Mouse (Mus musculus) cerebellum, adult 9-10 months (tissue): ENCODE results near the gene Pdlim4.
"Not testable (repeated sequence)": the region's sequence is repeated elsewhere in the genome, so short reads cannot be mapped to it uniquely, and the experiment has no call there.

Experiments
- DNase-seq: peaks from one replicate; pipeline ENCODE4 v3.0.0; 2022

Gene Pdlim4

DNA sequence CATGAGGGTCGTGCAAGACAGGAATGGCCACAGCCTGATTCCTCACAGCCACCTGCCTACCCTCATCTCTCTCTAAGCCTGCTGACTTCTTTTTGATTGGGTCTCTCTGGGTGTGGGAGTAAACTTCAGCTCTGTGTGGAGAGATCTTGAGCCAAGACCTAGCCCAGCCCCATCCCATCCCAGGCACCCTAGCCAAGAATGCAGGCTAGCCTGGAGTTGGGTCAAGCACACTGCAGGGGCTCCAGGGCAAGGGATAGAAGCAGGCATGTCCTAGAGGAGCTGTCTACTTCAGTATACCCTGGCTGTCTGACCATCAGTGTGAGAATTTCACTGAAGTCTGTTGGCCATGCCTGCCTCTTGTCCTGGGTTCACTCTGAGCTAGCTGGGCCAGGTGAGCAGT is 9.3 kb downstream of the Pdlim4 start:
- no peak for DNase-seq

DNA sequence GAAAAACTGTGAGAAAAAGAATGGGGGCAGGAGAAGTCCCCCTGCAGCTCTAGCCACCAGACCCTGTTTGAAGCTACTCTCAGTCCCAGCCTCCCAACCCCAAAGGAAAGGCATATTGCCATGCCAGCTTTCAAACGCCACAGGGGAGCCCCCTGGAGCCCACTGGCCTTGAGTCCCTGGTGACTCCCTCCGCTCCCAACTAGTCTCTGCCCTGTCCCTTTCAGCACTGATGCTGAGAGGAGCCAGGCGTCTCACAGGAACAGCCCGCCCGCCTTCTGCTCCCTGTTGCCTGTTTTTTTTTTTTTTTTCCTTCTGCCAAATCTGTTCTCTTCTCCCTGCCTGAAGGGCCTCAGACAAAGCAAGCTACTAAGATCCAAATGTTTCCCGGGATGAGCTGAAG is 10.2 kb downstream of the Pdlim4 start:
- peak; percentile 65 for DNase-seq

DNA sequence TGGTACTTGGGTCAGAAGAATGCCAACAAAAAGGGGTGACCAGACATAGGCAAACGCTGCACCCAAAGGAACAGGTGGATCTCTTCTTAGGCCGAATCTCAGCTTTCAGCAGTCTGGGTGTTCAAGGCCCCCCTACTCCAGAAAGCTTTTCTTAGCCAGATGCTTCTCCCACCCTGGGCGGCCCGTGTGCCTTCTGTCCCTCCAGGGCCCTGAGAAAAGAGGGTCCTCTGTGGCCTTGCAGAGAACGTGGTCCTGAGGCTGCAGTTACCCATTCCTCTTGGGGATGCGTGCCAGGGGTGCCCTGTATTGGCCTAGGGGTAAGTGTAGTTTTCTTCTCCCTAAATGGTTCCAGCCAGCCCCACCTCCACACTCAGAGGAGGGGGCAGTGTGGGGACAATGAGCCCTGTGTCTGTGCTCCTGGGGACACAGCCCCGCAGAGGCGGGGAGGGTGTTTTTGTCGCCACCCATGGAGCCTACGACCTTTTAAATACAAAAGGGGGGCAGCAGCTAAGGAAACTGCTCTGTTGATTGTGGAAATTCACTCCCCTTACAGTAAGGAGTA is 10.7 kb downstream of the Pdlim4 start:
- no peak for DNase-seq

DNA sequence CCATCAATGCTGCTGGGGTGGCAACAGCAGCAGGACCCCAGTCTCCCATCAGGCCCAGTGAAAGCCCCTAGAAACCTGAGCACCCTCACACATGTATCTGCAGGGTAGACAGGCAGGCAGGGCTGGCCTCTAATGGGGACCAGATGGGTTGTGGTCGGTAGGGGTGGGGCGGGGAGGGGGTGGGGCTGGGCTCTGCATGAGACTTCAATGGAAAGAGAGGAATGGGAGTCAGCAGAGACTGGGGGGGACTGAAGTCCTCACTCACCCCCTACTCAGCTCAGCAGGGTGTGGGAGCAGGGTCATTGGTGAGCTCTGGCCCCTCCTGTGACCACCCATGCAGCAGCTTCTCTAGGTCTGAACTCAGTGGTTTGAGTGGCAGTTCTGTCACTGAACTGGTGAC is 11.4 kb downstream of the Pdlim4 start:
- DNase-seq = no peak

DNA sequence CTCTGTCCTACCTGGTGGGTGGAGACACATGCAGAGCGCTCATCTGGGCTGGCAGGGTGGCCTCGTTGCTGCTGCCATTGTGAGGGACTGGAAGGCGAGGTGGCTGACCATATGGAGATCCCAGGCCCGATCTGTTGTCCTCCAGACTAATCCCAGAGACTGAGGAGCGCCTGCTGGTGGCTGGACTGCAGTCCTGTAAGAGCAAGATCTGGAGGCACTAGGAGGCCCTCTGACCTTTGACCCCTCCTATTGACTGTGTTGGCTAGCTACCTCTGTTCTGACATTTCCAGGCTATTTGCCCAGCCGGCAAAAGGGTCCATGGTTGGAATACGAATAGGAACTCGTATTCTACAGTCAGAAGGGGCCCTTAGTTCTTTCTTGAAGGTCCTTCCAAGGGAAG is 12.7 kb downstream of the Pdlim4 start:
- peak; percentile 60 for DNase-seq

DNA sequence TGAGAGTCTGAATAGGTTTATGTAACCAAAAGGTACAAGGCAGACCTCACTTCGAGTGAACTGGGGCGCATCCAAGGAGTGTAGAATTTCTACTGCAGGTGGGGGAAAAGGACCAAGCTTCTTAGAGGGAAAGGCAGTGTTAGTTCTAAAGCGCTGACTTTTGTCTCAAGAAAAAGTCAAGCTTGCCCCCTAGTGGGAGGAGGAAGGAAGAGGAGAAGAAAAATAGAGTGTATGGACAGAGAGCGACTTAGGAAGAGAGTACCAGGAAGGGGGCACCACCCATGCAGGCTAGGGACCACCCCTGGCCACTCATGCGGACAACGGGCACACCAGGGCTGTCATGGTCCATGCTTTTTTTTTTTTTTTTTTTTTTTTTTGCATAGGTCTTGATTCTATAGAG is 14.6 kb downstream of the Pdlim4 start:
- DNase-seq = peak; percentile 85

DNA sequence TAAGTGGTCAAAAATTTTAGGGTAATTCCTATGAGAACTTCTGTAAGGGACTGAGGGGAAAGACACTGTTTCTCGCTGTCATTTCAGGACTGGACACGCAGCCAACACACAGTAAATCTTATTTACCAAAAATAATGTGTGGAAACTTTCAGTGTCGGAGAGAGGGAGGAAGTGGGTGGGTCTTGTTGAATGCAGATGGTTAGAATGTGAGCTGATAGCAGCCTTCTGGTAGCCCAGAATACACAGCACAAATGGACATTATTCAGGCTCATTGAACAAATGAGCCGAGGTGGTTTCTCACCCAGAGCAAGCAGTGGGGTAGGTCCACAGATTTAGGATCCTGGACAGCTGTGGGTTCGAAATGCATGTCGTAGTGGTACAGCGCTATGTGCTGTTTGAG is 15.7 kb downstream of the Pdlim4 start:
- DNase-seq = no peak

DNA sequence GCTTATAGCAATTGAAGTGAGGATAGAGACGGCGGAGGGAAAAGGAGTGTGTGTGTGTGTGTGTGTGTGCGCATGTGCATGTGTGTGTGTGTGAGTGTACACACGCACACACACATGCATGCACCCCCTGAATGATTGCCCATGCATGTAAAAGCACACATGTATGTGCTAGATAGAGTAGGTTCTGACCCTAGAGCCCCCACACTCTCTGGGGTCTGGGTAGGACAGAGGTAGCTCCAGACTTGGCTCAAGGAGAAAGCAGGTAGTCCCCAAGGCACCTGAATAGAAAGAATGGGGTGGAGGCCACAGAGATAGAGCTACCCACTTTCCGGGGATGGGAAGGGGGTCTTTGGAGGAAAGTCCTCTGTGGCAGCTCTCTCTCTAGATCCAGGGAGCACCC is 16.7 kb downstream of the Pdlim4 start:
- DNase-seq = no peak

DNA sequence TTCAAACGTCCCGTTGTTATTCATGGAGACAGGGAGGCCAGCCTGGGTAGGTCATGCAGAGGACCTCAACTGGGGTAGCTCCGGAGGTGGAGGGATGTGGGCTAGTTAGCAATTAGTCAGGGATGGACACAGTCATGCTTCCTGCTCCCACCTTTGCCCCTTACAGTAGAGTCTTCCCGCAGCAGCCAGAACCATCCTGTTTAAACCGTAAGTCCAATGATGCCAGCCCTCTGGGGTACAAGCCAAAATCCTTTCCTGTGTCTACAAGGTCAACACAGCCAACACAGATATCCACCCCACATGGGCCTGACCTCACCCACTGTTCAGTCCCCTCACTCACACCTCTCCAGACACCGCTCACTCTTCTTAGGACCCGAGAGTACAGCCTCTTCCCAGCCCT is 17.7 kb downstream of the Pdlim4 start:
- DNase-seq = no peak

DNA sequence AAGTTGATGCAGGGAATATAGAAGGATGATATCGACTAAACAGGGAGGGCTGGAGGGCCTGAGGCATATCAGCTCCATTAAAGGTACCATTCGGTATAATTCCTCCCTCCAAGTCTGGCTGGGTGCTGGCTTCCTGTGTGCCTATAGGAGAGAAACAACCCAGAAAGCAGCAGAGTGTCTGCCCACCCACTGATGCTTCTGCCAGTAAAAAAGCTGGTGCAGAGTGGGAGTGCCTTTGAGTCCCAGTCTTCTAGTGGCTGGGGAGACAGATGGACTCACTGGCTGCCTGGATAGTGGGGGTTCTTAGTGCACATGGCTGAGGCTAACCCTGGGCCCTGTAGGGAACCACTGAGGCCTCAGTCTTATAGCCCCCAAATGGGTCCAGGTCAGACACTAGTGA is 18.6 kb downstream of the Pdlim4 start:
- DNase-seq = no peak

DNA sequence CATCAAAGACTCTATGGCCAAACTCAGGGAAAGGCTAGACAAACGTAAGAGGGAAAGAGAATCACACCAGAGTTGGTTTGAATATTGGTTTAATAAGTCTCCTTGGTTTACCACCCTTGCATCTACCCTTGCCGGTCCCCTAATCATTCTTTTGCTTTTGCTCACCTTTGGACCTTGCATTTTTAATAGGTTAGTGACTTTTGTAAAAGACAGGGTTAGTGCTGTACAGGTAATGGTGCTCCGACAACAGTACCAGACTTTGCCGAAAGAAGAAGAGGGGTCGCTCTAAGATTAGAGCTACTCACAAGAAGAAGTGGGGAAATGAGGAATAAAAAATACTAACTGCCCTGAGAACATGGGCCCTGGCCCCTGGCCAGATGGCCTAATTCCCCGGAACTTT is 28.1 kb downstream of the Pdlim4 start:
- DNase-seq = no peak

DNA sequence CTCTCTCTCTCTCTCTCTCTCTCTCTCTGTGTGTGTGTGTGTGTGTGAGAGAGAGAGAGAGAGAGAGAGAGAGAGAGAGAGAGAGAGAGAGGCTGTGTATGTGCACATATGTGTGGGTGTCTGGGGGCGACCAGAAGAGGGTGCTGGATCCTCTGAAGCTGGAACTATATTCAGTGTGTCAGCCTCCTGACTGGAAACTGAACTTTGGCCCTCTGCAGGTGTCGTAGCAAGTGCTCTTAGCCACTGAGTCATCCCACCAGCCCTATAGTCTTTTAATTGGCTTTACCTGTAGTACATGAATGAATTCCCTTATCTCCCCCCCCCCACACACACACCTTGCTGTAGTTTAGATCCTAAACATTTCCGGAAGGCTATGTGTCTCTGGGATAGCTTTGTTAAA is 35.9 kb downstream of the Pdlim4 start:
- not testable (repeated sequence) for DNase-seq

DNA sequence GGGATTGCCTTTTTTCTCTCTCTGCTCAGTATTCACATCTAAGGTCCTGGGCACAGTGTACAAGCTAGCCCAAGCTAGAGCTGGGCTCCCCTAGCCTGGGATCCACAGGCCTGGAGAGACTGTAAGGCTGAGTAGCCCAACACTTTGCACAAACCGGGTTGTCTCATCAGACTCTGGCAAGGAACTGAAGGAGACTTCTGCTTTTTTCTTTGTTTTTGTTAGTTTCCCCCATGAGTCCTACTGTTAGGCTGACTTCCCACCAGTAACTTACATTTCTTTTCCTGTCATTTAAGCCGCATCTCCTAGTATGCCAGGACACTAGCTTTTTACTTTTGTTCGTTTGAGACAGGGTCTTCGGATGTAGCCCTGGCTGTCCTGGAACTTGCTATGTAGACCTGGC is 39.8 kb downstream of the Pdlim4 start:
- no peak for DNase-seq

DNA sequence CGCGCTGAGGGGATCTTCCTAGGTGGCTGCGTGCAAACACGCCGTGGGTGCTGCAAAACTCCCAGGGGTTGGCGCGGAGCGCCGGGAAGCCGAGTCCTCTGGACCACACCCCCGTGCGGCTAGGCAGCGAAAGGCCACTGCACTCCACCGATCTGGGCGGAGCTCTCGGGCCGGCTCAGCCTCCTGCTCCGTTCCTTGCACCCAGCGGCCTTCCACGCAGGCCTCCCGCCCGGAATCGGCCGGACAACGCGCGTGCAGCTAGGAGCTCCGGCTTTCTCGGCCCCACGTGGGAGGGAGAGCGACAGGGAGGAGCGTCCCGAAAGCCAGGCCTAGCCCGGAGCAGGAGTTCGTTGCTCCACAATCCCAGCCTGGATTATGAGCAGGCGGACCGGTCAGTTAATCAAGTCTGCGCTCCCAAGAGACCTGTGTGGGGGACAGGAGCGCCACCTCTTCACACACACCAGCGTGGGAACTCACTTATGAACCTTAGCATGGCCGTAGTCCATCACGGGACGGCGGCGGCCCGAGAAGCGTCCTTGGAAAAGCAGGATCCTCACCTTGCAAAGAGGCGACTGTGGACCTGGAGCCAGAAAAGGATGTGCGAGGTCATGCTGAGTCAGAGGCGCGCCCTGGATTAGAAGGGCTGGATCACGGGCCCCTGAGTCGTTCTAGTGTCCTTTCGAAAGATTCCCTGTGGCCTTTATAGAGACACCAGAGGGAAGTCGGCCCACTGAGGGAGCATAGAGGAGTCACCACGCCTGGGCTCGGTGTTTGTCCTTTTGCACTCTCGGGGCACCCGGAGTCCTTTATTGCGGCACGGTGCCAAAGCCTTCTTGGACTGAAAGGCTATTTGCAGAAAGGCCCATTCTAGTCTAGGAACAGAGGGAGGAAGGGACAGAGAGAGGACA is 40.5 kb downstream of the Pdlim4 start, which contains the start of gene Slc22a4:
TSS of gene Slc22a4 (minus strand) at position 47 of the 908 bp plus-strand sequence.
- DNase-seq = peak; percentile 88

DNA sequence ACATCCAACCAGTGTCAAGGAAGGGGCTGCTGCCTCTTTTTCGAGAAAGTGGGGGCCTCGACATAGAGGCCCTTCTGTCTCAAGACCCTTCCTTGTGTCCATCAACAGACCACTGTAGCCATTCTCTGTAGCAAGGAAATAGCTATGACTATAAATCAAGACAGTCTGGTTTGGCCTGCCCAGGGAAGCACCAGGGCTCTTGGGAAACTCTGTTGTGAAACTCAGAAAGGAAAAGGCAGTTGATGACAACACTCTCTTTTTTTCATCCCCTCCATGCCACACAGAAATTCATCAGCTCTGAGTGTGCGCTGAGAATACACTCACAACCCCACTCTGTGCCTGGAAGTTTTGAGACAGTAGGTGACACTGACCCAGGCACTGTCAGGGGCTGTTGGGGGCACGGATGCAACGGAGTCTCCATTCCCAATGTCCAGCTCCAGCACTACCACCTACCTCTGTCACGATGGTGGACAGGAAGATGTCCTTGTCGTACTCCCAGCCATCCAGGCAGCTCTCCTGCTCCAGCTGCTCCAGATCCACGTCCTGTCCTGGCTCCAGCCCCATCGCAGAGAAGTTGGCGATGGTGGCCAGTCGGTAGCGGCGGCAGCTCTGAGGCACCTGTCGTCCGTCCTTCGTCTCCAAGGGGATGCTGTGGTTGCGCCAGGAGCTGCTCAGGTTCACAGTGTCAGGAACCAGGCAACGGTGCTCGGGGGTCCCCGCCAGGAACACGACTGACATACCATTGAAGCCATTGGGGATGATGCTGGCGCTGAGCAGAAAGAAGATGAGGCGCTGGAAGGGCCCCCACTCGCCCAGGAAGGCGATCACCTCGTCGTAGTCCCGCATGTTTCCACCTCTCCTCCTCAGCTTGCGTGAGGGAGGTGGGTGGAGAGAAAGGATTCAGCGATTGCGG is 41.4 kb downstream of the Pdlim4 start:
- peak; percentile 72 for DNase-seq

DNA sequence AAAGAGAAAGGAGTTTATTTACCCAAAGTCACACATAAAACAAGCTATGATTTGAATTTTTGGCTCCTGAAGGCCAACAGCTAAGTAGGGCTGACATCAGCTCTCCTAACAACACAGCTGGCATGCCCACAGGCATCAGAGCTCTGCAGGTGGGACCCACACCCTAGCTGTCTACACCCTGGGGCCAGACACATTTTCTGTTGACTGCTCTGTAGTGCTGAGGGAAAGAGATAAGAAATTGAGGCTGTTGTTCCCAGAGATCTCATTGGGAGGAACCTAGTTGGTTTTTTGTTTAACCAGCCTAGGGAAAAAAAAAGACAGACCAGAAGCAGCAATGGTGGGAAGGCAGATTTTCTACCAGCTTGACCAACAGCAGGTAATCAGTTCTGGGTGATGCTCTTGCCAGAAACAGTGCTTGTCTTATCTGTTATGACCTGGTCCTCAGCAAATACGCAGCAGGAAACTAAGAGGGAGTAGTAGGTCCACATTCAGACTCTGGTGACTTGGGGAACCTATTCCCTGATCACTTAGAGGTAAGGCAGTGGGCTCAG is 42.2 kb downstream of the Pdlim4 start:
- peak; percentile 77 for DNase-seq

DNA sequence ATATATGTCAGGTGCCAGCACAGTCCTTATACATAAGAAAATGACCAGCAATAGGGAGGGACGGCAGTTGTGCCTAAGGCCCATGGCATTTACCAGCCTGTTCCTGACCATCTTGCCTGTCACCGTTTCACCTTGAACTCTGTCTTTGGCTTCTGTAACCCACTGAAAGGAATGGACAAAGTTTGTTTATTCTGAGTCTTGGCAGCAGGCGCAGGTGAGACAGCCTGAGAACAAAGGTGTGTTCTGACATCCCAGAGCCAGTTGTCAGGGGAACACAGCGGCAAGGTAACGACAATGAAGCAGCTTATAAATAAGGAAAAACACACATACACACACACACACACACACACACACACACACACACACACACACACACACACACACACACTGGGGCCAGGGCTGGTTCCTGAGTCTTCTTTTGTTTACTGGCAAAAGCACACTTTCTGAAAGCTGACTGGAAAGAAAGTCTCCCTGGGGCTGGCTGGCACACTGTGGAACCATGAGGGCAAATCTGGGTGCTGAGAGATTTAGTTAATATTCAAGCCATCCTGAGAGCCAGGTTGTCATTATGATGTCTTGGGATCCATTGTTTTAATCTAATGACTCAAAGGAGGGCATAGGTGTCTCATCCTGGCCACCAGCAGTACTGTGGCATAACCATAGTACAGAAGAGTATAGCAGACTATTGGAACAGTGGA is 47.3 kb downstream of the Pdlim4 start:
- no peak for DNase-seq

DNA sequence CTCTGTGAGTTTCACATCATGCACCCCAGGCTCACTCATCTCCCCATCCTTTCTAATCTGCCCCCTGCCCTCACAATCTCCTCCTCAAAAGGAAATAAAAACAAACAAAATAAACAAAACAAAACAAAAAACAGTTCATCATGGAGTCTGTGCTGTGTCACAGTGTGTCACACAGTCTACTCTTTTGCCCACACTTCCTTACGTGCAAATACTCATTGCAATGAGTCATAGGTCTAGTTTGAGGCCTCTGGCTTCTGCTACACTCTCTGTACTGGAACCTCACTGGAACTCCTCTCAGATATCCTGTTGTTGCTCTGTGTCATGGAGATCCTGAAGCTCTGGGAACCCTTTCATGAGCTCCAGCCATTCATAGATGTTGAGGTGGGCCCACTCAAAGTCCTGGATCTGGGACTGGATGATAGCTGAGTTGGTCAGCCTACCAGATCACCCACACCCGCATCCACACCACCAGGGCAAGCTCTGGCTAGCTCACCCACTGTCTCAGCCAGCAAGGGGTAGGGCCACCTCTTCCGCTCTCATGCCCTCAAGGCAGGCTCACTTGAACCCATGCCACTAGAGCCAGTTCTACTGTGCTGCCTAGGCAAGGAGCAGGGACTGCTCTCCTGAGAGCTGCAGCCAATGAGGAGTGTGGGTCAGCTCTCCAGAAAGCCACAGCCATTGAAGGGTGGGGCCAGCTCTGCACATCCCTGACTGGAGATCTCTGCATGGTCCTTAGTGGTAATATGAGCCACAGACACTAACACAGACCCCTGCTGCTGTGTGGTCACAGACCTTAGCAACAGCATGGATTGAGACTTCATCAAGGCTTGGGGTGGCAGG is 49.7 kb downstream of the Pdlim4 start:
- DNase-seq = no peak

DNA sequence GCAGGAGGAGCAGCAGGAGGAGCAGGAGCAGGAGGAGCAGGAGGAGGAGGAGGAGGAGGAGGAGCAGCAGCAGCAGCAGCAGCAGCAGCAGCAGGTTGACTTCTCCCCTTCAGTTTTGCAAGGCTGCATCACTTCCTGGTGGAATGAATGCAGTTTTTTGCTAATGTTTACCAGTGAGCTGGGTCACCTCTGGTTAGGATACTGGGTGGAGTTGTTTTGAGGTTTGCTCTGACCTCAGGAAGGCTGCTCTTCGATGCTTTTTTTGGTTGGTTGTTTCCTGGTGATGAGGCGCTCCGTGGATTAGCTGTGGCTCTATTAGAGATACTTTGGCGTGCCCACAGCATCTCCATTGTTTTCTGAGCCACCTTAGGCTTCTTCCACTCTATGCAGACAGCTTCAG is 51.2 kb downstream of the Pdlim4 start:
- no peak for DNase-seq

DNA sequence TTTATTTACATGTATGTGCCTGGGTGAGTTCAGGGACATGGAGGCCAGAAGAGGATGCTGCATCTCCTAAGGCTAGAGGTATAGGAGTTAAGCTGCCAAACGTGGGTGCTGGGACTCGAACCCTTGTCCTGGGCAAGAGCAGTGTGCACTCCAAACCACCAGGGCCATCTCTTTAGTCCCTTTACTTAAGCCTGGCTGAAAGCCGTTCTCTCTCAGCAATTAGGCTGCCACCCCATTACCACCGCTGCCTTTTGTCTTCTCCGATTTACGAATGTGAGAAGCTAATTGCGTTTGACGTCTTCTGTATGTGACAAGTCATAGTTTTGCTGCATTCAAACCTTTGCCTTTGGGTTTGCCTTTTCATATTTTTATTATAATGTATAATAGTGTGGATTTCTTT is 52.8 kb downstream of the Pdlim4 start:
- peak; percentile 22 for DNase-seq

DNA sequence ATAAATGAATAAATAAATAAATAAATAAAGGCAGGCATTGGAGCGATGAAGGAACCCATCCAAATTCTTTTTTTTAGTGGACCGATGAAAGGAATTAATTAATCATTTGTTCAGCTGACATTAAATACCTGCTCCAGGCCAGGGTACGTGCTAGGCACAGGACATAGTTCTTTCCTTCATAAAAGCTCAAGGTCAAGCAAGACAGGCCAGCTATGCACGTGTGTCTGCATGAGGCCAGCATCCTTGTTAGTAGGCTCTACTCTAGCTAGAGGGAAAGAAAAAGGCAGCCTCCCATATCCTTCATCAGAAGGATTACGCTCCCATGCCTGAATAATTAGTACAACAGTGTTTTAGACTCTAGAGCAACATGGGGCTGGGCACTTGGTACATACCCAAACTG is 55.9 kb downstream of the Pdlim4 start:
- DNase-seq = no peak

DNA sequence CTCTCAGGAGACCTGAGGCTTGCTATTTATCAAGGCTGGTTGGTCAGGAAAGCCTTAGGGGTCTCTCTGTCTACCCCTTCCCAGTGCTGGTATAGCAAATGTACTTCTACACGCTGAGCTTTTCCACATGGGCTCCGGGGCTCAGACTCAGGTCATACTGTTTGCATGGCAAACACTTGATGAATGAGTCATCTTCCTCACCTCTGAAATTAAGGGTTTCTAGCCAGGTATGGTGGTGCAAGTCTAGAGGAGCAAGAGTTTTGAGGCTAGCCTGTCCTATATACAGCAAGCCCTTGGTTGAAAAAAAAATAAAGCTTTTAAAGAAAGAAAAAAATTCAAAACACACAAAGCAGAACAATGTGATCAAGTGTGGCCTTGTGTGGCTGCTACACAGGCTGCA is 57.6 kb downstream of the Pdlim4 start:
- DNase-seq = no peak
